Mouse (Mus musculus) layer of hippocampus, adult 11-12 months (tissue): ENCODE data around the gene 1700123L14Rik.
A peak's percentile ranks its signal among the peaks of the same experiment; 100 is the strongest.
"Not testable (repeated sequence)": the region's sequence is repeated elsewhere in the genome, so short reads cannot be mapped to it uniquely, and the experiment has no call there.

Experiments used
- DNase-seq: peaks from one replicate; pipeline ENCODE4 v3.0.0; 2022; ENCODE audit warnings: low spot score

1700123L14Rik gene

GRCm38 (mm10) chr6:96165818-96166379 is at the start of gene 1700123L14Rik:
Gene 1700123L14Rik (minus strand): TSS chr6:96166243.
- DNase-seq = no peak

DNA sequence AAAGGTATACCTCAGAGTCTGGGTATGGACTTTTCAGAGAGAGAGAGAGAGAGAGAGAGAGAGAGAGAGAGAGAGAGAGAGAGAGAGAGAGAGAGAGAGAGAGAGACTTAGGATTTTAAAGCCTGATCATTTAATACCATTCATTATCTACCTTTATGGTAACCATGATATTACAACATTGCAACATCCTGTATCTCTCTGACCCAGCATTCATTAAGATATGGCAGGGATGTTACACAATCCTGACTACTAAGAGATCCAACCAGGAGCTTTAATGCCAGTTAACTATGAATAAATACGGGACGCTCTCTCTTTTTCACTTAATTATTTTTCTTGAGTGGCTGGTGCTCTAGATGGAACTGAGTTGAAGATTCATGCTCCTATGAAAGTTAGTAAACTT is 39.4 kb upstream of the 1700123L14Rik start:
- DNase-seq = no peak

- not testable (repeated sequence) for DNase-seq
Observed at GRCm38 (mm10) chr6:96198991-96199390, 32.9 kb upstream of the 1700123L14Rik start.

GRCm38 (mm10) chr6:96186517-96186916 is 20.5 kb upstream of the 1700123L14Rik start:
- no peak for DNase-seq

DNA sequence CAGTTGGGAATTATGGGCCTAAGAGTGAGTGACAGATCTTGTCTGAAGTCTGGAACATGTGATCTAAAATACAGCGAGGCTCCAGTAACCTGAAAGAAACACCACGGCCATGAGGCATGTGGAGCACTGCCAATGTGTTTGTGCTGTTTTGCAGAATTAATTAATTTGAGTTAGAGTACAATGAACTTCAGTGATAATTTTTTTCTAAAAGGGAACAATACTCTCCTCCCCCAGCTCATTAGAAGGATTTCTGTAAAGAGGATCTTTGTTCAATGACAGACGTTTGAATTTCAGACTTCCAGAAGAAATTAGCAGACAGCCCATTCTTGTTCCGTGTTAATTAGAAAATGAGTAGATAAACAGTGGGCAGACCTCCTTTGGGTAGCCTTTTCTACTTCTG is 17.3 kb upstream of the 1700123L14Rik start:
- peak; percentile 17 for DNase-seq

DNA sequence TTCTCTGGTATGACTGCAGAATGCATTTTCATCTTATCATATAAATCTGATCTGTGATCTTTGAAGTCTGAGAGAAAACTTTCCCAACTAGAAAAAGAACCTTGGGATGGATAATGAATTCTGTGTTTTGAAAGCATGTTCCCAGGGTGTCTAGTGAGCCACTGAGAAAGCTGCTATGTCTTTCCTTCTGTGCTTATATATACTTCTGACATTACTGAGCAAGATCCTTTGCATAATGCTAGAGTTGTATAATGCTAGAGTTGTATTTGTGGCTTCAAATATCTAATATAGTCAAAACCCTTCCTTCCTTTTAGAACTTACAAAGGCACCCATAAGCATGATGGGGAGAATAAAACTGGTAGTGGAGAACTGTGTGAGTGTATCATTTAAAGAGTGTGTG is 12.5 kb upstream of the 1700123L14Rik start:
- no peak for DNase-seq

DNA sequence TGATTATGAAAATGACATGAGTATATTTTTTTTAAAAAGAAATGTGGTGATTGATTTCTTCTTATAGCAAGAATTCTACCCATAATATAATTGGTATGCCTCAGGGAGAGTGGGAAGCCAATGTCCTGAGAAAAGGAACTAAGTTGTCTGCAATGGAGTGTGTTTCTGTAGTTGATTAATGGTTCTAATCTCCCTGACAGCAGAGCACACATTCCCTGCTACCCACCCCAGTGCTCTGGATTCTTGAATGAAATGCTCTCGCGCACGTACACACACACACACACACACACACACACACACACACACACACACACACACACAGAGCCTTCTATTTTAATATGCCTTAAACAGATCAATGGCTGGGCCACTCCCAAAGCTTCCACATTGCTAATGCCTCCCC is 7.6 kb upstream of the 1700123L14Rik start:
- DNase-seq = no peak

GRCm38 (mm10) chr6:96167031-96167430 is 988 bp upstream of the 1700123L14Rik start:
- no peak for DNase-seq

- peak; percentile 7 for DNase-seq
Observed at GRCm38 (mm10) chr6:96165403-96165802, 640 bp downstream of the 1700123L14Rik start.

DNA sequence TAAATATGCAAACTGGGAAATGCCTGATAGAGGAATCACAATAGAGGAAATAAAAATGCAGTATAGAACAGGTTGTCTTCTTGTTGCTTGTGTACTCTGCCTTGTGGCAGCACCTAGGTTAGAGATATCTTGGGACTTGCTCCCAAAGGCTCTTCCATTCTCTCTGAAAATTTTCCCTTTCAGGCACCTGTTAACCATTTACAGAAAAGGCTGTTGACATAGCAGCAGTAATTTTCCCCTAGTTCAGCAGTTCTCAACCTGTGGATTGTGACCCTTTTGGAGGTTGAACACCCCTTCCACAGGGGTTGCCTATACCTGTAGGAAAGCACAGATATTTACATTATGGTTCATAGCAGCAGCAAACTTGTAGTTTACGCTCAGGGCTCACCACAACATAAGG is 22.7 kb downstream of the 1700123L14Rik start:
- no peak for DNase-seq

GRCm38 (mm10) chr6:96116534-96117272 is 49.3 kb downstream of the 1700123L14Rik start:
- DNase-seq = peak; percentile 66

- no peak for DNase-seq
Observed at GRCm38 (mm10) chr6:96116148-96116533, 49.9 kb downstream of the 1700123L14Rik start.
